Comparison of ENCODE assay signal across 16 mouse cellular contexts in the genomic region with DNA sequence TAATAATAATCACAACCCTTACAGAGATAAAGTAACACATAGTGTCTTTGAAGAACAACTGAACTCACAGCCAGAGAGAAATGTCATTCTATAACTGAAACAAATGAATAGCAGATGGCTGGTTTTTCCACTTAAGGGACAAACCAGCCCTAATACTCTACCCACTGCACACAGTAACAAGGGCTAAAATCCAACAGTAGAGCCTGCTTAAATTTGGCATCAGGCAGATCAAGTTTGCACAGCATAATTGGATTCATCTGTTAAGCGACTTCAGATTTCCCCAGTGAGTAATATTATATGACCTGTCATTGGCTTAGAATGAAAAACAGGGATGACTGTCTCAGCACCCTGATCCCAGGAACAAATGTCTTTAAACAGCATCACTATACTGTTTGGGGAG.
A peak's percentile ranks its signal among the peaks of the same experiment; 100 is the strongest.
DNase-seq lines count a peak whose midpoint lies in the region; ATAC-seq lines count a peak whose summit lies in the region.
"Had no signal": no experiment of that assay in that cellular context is flagged by ENCODE, and none has a peak within 500 bp of the region (broad histone marks: within the 10 kb centered on the region; RNA-seq: fewer than 3 reads in every experiment).

No protein-coding gene starts in this region.

- H3K4me2 ChIP-seq in forebrain, embryonic 13.5 days = no peak overlapping the region
- no peak overlapping the region for H3K4me2 ChIP-seq in forebrain, embryonic 15.5 days (replicated peaks)
- no peak overlapping the region for H3K4me2 ChIP-seq in neural tube, embryonic 12.5 days (replicated peaks)
- H3K4me2 ChIP-seq in neural tube, embryonic 15.5 days = no peak overlapping the region
- H3K4me2 ChIP-seq: lung, embryonic 14.5 days had no signal

- H3K27me3 ChIP-seq in forebrain, embryonic 13.5 days = no peaks in the 10 kb centered on the region
- H3K27me3 ChIP-seq in forebrain, embryonic 15.5 days = no peaks in the 10 kb centered on the region
- no peaks in the 10 kb centered on the region for H3K27me3 ChIP-seq in neural tube, embryonic 12.5 days (replicated peaks)
- no peaks in the 10 kb centered on the region for H3K27me3 ChIP-seq in neural tube, embryonic 15.5 days (replicated peaks)

- H3K9ac ChIP-seq in forebrain, embryonic 13.5 days = no peak overlapping the region
- no peak overlapping the region for H3K9ac ChIP-seq in forebrain, embryonic 15.5 days (replicated peaks)
- H3K9ac ChIP-seq in neural tube, embryonic 12.5 days = no peak overlapping the region
- H3K9ac ChIP-seq in neural tube, embryonic 15.5 days (replicated peaks) = no peak overlapping the region
- H3K9ac ChIP-seq: lung, embryonic 14.5 days had no signal

- H3K9me3 ChIP-seq in forebrain, embryonic 13.5 days (replicated peaks) = no peaks in the 10 kb centered on the region
- no peaks in the 10 kb centered on the region for H3K9me3 ChIP-seq in forebrain, embryonic 15.5 days
- no peaks in the 10 kb centered on the region for H3K9me3 ChIP-seq in neural tube, embryonic 12.5 days
- no peaks in the 10 kb centered on the region for H3K9me3 ChIP-seq in neural tube, embryonic 15.5 days (replicated peaks)
- H3K9me3 ChIP-seq: heart, embryonic 10.5 days had no signal

- H3K4me1 ChIP-seq in forebrain, embryonic 13.5 days = peaks cover 4% of the 10 kb centered on the region; the same call in 1 of the 2 replicates
- peaks cover 7% of the 10 kb centered on the region; the same call in 1 of the 2 replicates for H3K4me1 ChIP-seq in forebrain, embryonic 15.5 days
- H3K4me1 ChIP-seq in neural tube, embryonic 12.5 days = no peaks in the 10 kb centered on the region
- 0 out of 2 replicates have a peak, but pooled peaks cover 3% of the 10 kb centered on the region for H3K4me1 ChIP-seq in neural tube, embryonic 15.5 days
- H3K4me1 ChIP-seq: heart, embryonic 10.5 days had no signal

- H3K4me3 ChIP-seq in forebrain, embryonic 13.5 days = no peak overlapping the region
- no peak overlapping the region for H3K4me3 ChIP-seq in forebrain, embryonic 15.5 days
- H3K4me3 ChIP-seq in neural tube, embryonic 12.5 days = no peak overlapping the region
- H3K4me3 ChIP-seq in neural tube, embryonic 15.5 days (replicated peaks) = no peak overlapping the region
- H3K4me3 ChIP-seq: heart, embryonic 10.5 days had no signal

- 63% methylated on average over 1 of the region's 1 CpGs for WGBS in forebrain, embryonic 13.5 days
- WGBS in forebrain, embryonic 15.5 days = 58% methylated on average over 1 of the region's 1 CpGs
- WGBS in neural tube, embryonic 12.5 days = 30% methylated on average over 1 of the region's 1 CpGs
- 24% methylated on average over 1 of the region's 1 CpGs for WGBS in neural tube, embryonic 15.5 days

- no peak overlapping the region for H3K27ac ChIP-seq in forebrain, embryonic 13.5 days
- no peak overlapping the region for H3K27ac ChIP-seq in forebrain, embryonic 15.5 days (replicated peaks)
- no peak overlapping the region for H3K27ac ChIP-seq in neural tube, embryonic 12.5 days
- no peak overlapping the region for H3K27ac ChIP-seq in neural tube, embryonic 15.5 days (replicated peaks)
- H3K27ac ChIP-seq: heart, embryonic 10.5 days had no signal

- H3K36me3 ChIP-seq in forebrain, embryonic 13.5 days (ENCODE audit: poor library complexity, severe bottlenecking) = no peaks in the 10 kb centered on the region
- no peaks in the 10 kb centered on the region for H3K36me3 ChIP-seq in forebrain, embryonic 15.5 days
- no peaks in the 10 kb centered on the region for H3K36me3 ChIP-seq in neural tube, embryonic 12.5 days
- H3K36me3 ChIP-seq in neural tube, embryonic 15.5 days = no peaks in the 10 kb centered on the region
- H3K36me3 ChIP-seq: heart, embryonic 10.5 days had no signal

- DNase-seq in forelimb bud, embryonic 11.5 days (ENCODE audit: low read depth, low spot score) = peak; percentile 49
- no peak for DNase-seq in layer of hippocampus, postnatal 25 days (ENCODE audit: extremely low spot score in 1 of 2, low spot score in 1 of 2)
- no peak for DNase-seq in layer of hippocampus, adult 11-12 months (ENCODE audit: low spot score)
- no peak for DNase-seq in cerebellum, adult 9-11 months
- DNase-seq: adrenal gland, postnatal 36 days; cerebellum, postnatal 36 days; gastrocnemius, postnatal 14 days; heart, postnatal 36 days; lung, embryonic 14.5 days; spleen, adult 18-20 months; thymus, postnatal 4 days had no signal

- ATAC-seq in forebrain, embryonic 13.5 days = peak; percentile 53; the same call in 1 of the 2 replicates
- ATAC-seq in forebrain, embryonic 15.5 days (replicated peaks) = no peak
- 0 out of 2 replicates have a peak, but pooled peaks have one; percentile 42 for ATAC-seq in neural tube, embryonic 12.5 days (ENCODE audit: low FRiP score, low read depth)
- ATAC-seq in neural tube, embryonic 15.5 days (ENCODE audit: low FRiP score) = no peak

Comparison
In these comparisons a context has a peak if more than half of its experiments do, and no peak if none do; other contexts are left out.
1. ATAC-seq: peak in forebrain, embryonic 13.5 days (single experiment) and neural tube, embryonic 12.5 days (single experiment); none in forebrain, embryonic 15.5 days (single experiment) and neural tube, embryonic 15.5 days (single experiment).